Mouse (Mus musculus) heart, adult 10 weeks (tissue): ENCODE data around the gene Gm7995. TPM values are rescaled to one million over a fixed set of nuclear protein-coding genes. Genes with fewer than 3 reads are reported as not detected.

Experiments
- polyA plus RNA-seq: library from polyadenylated mRNA; stranded (reverse); fragments of 350-450 nt; fragmentation: Illumina TruSeq; extraction: RNeasy Lipid Tissue Mini Kit (QIAGEN cat#74804); gene quantifications from one replicate; pipeline ENCODE4 v1.2.3, GENCODE M21; 2014; ENCODE audit warnings: low read depth, low replicate concordance

Gene Gm7995
- not detected for polyA plus RNA-seq

GRCm38 (mm10) chr14:42309910-42310309, at the start of gene Gm7995:
Gm7995 (plus strand) TSS chr14:42310210.

GRCm38 (mm10) chr14:42297258-42297657, 12.8 kb upstream of the Gm7995 start, which contains the start of gene Gm9611:
Gm9611 (minus strand) TSS chr14:42297358.

Other genes starting within 250 kb of the Gm7995 start
- gene Gm7951, start 192.8 kb upstream of the Gm7995 start, polyA plus RNA-seq: not detected
- gene Gm17027, start 147.6 kb upstream of the Gm7995 start, polyA plus RNA-seq: not detected
- not detected for gene Gm3573, start 119.4 kb upstream of the Gm7995 start, polyA plus RNA-seq
- gene Gm17026, start 50.2 kb upstream of the Gm7995 start, polyA plus RNA-seq: not detected
- gene Gm9611, start 12.9 kb upstream of the Gm7995 start, polyA plus RNA-seq: not detected
- gene Gm8005, start 129.5 kb downstream of the Gm7995 start, polyA plus RNA-seq: not detected
- not detected for gene Gm8011, start 153.7 kb downstream of the Gm7995 start, polyA plus RNA-seq
- not detected for gene Gm8020, start 192.1 kb downstream of the Gm7995 start, polyA plus RNA-seq
- not detected for gene Gm8024, start 214.1 kb downstream of the Gm7995 start, polyA plus RNA-seq